Mouse (Mus musculus) neural tube, embryonic 14.5 days (tissue): ENCODE measurements at regions not wholly inside any gene's neighbourhood (a gene's known extent, or its start where the extent isn't known, plus 50 kb on each side); places are given as distances from the start of the nearest gene placed in this dataset.
"Not testable (repeated sequence)": the region's sequence is repeated elsewhere in the genome, so short reads cannot be mapped to it uniquely, and the experiment has no call there.

Experiments
- ATAC-seq: fragments of 200-750 bp; cut with Nextera tagmentation; 2 replicates; pipeline ENCODE4 v1.8.0; 2017; ENCODE audit warnings: low read depth, mild to moderate bottlenecking, moderate TSS enrichment, moderate library complexity
- H3K27ac ChIP-seq: fragments of 300-500 bp; sonication (generic); 2 replicates; pipeline ENCODE4 v1.5.1; 2014; ENCODE audit warnings: low read depth, mild to moderate bottlenecking, control low read depth, low read length, moderate library complexity, mixed read lengths
- H3K27me3 ChIP-seq: fragments of 300-500 bp; sonication (generic); 2 replicates; pipeline ENCODE4 v1.6.1; 2014; ENCODE audit warnings: low read length; ENCODE audit not compliant: control insufficient read depth, insufficient read depth
- H3K36me3 ChIP-seq: fragments of 300-500 bp; sonication (generic); 2 replicates; pipeline ENCODE4 v1.6.1; 2014; ENCODE audit warnings: low read length, mixed read lengths; ENCODE audit not compliant: control insufficient read depth, insufficient read depth
- H3K4me1 ChIP-seq: fragments of 300-500 bp; sonication (generic); 2 replicates; pipeline ENCODE4 v1.6.1; 2014; ENCODE audit warnings: low read length; ENCODE audit not compliant: control insufficient read depth, insufficient read depth
- H3K4me2 ChIP-seq: fragments of 300-500 bp; sonication (generic); 2 replicates; pipeline ENCODE4 v1.6.1; 2014; ENCODE audit warnings: mild to moderate bottlenecking, low read depth, low read length, control low read depth
- H3K4me3 ChIP-seq: fragments of 300-500 bp; sonication (generic); 2 replicates; pipeline ENCODE4 v1.5.1; 2014; ENCODE audit warnings: low read depth, low read length, control low read depth, mixed read lengths
- H3K9ac ChIP-seq: fragments of 300-500 bp; sonication (generic); replicated peaks from 2 replicates; pipeline ENCODE4 v1.6.1; 2014; ENCODE audit warnings: low read depth, mild to moderate bottlenecking, control low read depth, low read length, mixed read lengths
- H3K9me3 ChIP-seq: fragments of 300-500 bp; sonication (generic); 2 replicates; pipeline ENCODE4 v1.6.1; 2016; ENCODE audit warnings: low read length; ENCODE audit not compliant: control insufficient read depth
- WGBS: fragments of 180-500 bp; shearing (Covaris S2); extraction: QIAGEN DNeasy Blood & Tissue Kit; methylation state at CpG from one replicate; pipeline ENCODE4 v1.1.7; 2014; 5-methylcytosine and 5-hydroxymethylcytosine counted together

- Histone ChIP-seq H3K36me3 (no peaks in the 10 kb centered on the region), H3K27me3 (no peaks in the 10 kb centered on the region), H3K27ac (no peak overlapping the region), H3K4me3 (no peak overlapping the region), H3K4me2 (no peak overlapping the region), H3K9ac (no peak overlapping the region), H3K9me3 (no peaks in the 10 kb centered on the region), H3K4me1 (no peaks in the 10 kb centered on the region)
- ATAC-seq, result no peak
- WGBS, result 91% methylated on average over 2 of the region's 2 CpGs
Measured at GRCm38 (mm10) chr17:82408296-82408695, 670.1 kb upstream of the Slc8a1 start.

GRCm38 (mm10) chr17:82399328-82399727 lies 661.2 kb upstream of the Slc8a1 start:
- H3K36me3 ChIP-seq, result no peaks in the 10 kb centered on the region
- no peak for ATAC-seq
- H3K9me3 ChIP-seq, result no peaks in the 10 kb centered on the region
- 76% methylated on average over 1 of the region's 1 CpGs for WGBS
- H3K4me3 ChIP-seq, result no peak overlapping the region
- no peak overlapping the region for H3K4me2 ChIP-seq
- no peaks in the 10 kb centered on the region for H3K4me1 ChIP-seq
- no peak overlapping the region for H3K27ac ChIP-seq
- no peaks in the 10 kb centered on the region for H3K27me3 ChIP-seq
- no peak overlapping the region for H3K9ac ChIP-seq

GRCm38 (mm10) chr17:82379371-82379770 lies 641.2 kb upstream of the Slc8a1 start:
- not testable (repeated sequence) for H3K9ac ChIP-seq, H3K4me1 ChIP-seq, ATAC-seq, H3K4me3 ChIP-seq, H3K36me3 ChIP-seq, H3K4me2 ChIP-seq, H3K27me3 ChIP-seq, H3K9me3 ChIP-seq, H3K27ac ChIP-seq
- WGBS, result 65% methylated on average over 4 of the region's 11 CpGs

GRCm38 (mm10) chr17:82378248-82378820 lies 640.2 kb upstream of the Slc8a1 start:
- no peak overlapping the region for H3K27ac ChIP-seq

DNA sequence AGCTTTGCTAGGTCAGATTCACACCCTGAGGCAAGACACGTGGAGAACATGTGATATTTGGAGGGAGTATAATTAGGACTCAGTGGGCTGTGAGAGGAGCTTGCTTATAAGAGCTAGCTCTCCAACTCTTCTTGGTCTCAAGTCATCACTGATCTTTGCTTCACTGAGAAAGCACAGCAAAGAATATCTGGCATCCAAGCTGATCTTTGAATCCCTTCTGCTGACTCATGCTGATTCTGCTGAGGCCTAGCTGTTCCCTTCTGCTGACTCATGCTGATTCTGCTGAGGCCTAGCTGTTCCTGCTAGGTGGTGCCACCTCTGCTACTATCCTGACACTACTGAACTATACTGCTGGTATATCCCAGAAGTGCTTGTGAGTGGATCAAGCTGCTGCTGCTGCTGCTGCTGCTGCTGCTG lies 639.0 kb upstream of the Slc8a1 start:
- no peak for ATAC-seq
- WGBS, result 82% methylated on average over 1 of the region's 1 CpGs
- Histone ChIP-seq H3K27me3 (no peaks in the 10 kb centered on the region), H3K27ac (no peak overlapping the region), H3K4me1 (no peaks in the 10 kb centered on the region), H3K9me3 (no peaks in the 10 kb centered on the region), H3K9ac (no peak overlapping the region), H3K4me3 (no peak overlapping the region), H3K4me2 (no peak overlapping the region), H3K36me3 (no peaks in the 10 kb centered on the region)

More at GRCm38 (mm10) chr17:82378248-82378820, 640.2 kb upstream of the Slc8a1 start:
- H3K4me2 ChIP-seq, result no peak overlapping the region
- no peaks in the 10 kb centered on the region for H3K4me1 ChIP-seq
- H3K9me3 ChIP-seq, result no peaks in the 10 kb centered on the region
- no peak for ATAC-seq
- H3K27me3 ChIP-seq, result no peaks in the 10 kb centered on the region
- H3K4me3 ChIP-seq, result no peak overlapping the region
- 90% methylated on average over 2 of the region's 2 CpGs for WGBS
- no peak overlapping the region for H3K9ac ChIP-seq
- H3K36me3 ChIP-seq, result no peaks in the 10 kb centered on the region

DNA sequence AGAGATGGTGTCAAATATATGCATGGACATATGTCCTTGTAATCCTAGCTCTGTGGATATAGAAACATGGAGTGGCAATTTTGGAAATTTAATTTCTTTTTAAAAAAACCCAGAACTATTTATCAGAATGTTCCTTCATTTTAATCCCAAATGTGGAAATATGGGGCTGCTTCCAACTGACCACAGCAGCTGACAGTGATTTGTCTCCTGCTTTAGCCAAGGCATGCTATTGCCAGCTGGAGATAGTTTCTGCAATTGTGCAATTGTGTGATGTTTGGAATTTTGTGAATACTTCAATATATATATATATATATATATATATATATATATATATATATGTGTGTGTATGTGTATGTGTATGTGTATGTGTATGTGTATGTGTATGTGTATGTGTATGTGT lies 629.7 kb upstream of the Slc8a1 start:
- no peaks in the 10 kb centered on the region for H3K4me1 ChIP-seq
- H3K9me3 ChIP-seq, result no peaks in the 10 kb centered on the region
- ATAC-seq, result no peak
- H3K27ac ChIP-seq, result no peak overlapping the region
- H3K4me2 ChIP-seq, result no peak overlapping the region
- no peak overlapping the region for H3K9ac ChIP-seq
- H3K36me3 ChIP-seq, result no peaks in the 10 kb centered on the region
- no peaks in the 10 kb centered on the region for H3K27me3 ChIP-seq
- H3K4me3 ChIP-seq, result no peak overlapping the region

DNA sequence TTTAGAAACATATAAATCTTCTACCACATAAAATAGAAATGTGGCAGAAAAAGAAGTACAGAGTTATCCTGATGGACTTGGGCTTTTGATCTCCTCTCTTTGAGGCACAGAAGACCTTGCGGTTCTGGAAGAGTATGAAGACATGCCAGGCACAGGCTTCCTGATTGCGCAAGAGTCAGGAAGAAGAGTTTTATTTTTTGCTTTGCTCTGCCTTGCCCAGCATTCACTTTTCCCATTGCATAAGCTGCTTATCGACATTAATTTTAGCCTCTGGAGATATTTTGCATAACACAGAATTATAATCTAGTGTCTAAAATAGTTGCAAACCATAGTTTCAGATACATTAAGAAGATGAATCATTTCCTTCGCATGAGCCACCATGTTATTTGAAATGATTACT lies 627.8 kb upstream of the Slc8a1 start:
- no peak for ATAC-seq

GRCm38 (mm10) chr17:82348636-82349035 lies 610.5 kb upstream of the Slc8a1 start:
- no peaks in the 10 kb centered on the region for H3K36me3 ChIP-seq
- no peak for ATAC-seq
- H3K4me2 ChIP-seq, result no peak overlapping the region
- H3K27ac ChIP-seq, result no peak overlapping the region
- no peak overlapping the region for H3K9ac ChIP-seq
- H3K4me1 ChIP-seq, result no peaks in the 10 kb centered on the region
- no peak overlapping the region for H3K4me3 ChIP-seq
- no peaks in the 10 kb centered on the region for H3K27me3 ChIP-seq
- no peaks in the 10 kb centered on the region for H3K9me3 ChIP-seq

More for the DNA sequence above, 627.8 kb upstream of the Slc8a1 start:
- H3K27me3 ChIP-seq, result no peaks in the 10 kb centered on the region
- no peak overlapping the region for H3K27ac ChIP-seq
- WGBS, result 90% methylated on average over 4 of the region's 4 CpGs
- H3K4me3 ChIP-seq, result no peak overlapping the region
- H3K9me3 ChIP-seq, result no peaks in the 10 kb centered on the region
- no peak overlapping the region for H3K4me2 ChIP-seq
- no peak overlapping the region for H3K9ac ChIP-seq
- H3K4me1 ChIP-seq, result no peaks in the 10 kb centered on the region
- H3K36me3 ChIP-seq, result no peaks in the 10 kb centered on the region

DNA sequence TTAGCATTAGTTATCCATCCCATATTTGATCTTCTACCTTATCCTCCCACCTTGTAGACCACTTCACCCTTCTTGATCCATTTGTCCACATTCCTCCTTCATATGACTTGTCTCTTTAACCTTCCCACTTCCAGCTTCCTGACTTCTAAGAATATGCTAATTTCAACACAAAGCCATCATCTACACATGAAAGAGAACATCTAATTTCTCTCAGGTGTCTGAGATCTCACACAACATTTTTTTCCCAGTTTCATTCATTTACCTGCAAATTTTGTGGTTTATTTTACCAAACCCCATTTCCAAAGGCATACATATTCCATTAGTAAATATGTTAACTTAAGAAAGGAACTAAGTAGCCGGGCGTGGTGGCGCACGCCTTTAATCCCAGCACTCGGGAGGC lies 593.3 kb upstream of the Slc8a1 start:
- H3K9me3 ChIP-seq, result no peaks in the 10 kb centered on the region
- no peak overlapping the region for H3K27ac ChIP-seq
- H3K4me3 ChIP-seq, result no peak overlapping the region
- H3K27me3 ChIP-seq, result no peaks in the 10 kb centered on the region
- no peaks in the 10 kb centered on the region for H3K4me1 ChIP-seq
- no peak overlapping the region for H3K9ac ChIP-seq
- no peak overlapping the region for H3K4me2 ChIP-seq
- no peaks in the 10 kb centered on the region for H3K36me3 ChIP-seq
- ATAC-seq, result no peak
- 94% methylated on average over 5 of the region's 5 CpGs for WGBS

DNA sequence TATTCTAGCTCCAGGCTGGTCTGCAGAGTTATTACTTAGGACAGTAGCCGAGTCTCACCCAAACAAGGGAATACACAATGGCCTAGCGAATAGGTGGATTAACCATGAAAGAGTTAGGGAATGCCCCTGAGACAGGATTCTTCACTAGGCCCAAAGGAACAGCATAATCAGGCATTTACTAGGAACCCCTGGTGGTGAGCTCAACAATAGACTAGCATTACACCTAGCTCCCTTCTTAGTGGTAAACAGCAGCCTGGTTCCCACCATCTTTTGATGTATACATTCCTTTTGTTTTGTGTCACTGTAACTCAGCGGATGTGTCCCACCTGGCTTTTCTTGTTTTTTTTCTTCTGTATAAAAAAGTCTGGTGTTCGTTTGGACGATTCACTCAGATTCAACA lies 574.0 kb upstream of the Slc8a1 start:
- ATAC-seq, result no peak

More for the DNA sequence above, 574.0 kb upstream of the Slc8a1 start:
- no peaks in the 10 kb centered on the region for H3K27me3 ChIP-seq
- H3K4me1 ChIP-seq, result no peaks in the 10 kb centered on the region
- no peak overlapping the region for H3K9ac ChIP-seq
- no peaks in the 10 kb centered on the region for H3K9me3 ChIP-seq
- no peak overlapping the region for H3K4me3 ChIP-seq
- WGBS, result 85% methylated on average over 5 of the region's 5 CpGs
- H3K27ac ChIP-seq, result no peak overlapping the region
- no peak overlapping the region for H3K4me2 ChIP-seq
- H3K36me3 ChIP-seq, result no peaks in the 10 kb centered on the region
